Mouse (Mus musculus) forebrain, embryonic 12.5 days (tissue): ENCODE measurements at regions not wholly inside any gene's neighbourhood (a gene's known extent, or its start where the extent isn't known, plus 50 kb on each side); places are given as distances from the start of the nearest gene placed in this dataset.
"Not testable (repeated sequence)": the region's sequence is repeated elsewhere in the genome, so short reads cannot be mapped to it uniquely, and the experiment has no call there.

ENCODE experiments used
- ATAC-seq: fragments of 200-750 bp; cut with Nextera tagmentation; 2 replicates; pipeline ENCODE4 v1.8.0; 2017; ENCODE audit warnings: moderate TSS enrichment; ENCODE audit not compliant: low FRiP score
- H3K27ac ChIP-seq: fragments of 300-500 bp; sonication (generic); 2 replicates; pipeline ENCODE4 v1.5.1; 2016; ENCODE audit warnings: mild to moderate bottlenecking
- H3K27me3 ChIP-seq: fragments of 300-500 bp; sonication (generic); 2 replicates; pipeline ENCODE4 v1.6.1; 2016; ENCODE audit warnings: mild to moderate bottlenecking
- H3K36me3 ChIP-seq: fragments of 300-500 bp; sonication (generic); replicated peaks from 2 replicates; pipeline ENCODE4 v1.6.1; 2016; ENCODE audit warnings: mild to moderate bottlenecking
- H3K4me1 ChIP-seq: fragments of 300-500 bp; sonication (generic); 2 replicates; pipeline ENCODE4 v1.6.1; 2016
- H3K4me2 ChIP-seq: fragments of 300-500 bp; sonication (generic); 2 replicates; pipeline ENCODE4 v1.6.1; 2016; ENCODE audit warnings: mild to moderate bottlenecking, moderate library complexity
- H3K4me3 ChIP-seq: fragments of 300-500 bp; sonication (generic); replicated peaks from 2 replicates; pipeline ENCODE4 v1.5.1; 2016; ENCODE audit warnings: mild to moderate bottlenecking
- H3K9ac ChIP-seq: fragments of 300-500 bp; sonication (generic); 2 replicates; pipeline ENCODE4 v1.6.1; 2016; ENCODE audit warnings: mild to moderate bottlenecking
- H3K9me3 ChIP-seq: fragments of 300-500 bp; sonication (generic); 2 replicates; pipeline ENCODE4 v1.6.1; 2016
- WGBS: fragments of 180-500 bp; shearing (Covaris S2); methylation state at CpG from one replicate; pipeline ENCODE4 v1.1.7; 2016; 5-methylcytosine and 5-hydroxymethylcytosine counted together

DNA sequence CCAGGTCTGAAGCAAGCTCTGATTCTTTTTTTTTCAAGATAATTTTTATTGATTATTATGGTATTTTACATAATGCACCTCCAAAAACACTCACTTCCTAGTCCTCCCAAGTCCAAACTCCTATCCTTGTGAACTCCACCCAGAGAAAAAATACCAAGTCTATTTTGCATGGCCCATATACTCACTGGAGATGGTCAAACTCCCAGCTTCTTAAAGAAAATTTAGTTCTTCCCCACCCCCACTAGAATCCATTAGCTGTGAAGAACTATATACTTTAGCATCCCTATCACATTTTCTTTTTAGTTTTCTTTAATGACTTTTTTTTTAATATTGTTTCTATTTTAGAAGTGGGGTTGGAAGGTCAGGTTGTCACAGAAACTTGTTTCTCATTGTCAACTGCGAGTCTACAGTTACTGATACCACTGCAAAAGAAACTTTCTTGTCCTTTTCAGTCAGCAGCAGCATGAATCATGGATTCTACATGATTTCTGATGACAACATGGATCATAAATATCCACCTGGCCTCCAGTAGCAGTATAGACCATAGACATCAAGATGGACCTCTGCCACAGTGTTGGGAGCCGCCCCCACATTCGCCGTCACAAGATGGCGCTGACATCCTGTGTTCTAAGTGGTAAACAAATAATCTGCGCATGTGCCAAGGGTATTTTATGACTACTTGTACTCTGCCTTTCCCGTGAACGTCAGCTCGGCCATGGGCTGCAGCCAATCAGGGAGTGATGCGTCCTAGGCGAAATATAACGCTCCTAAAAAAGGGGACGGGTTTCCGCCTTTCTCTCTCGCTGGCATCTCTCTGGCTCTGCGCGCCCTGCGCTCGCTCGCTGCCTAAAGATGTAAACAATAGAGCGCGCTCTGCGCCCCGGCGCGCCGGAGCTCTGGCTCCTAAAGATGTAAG lies 69.0 kb downstream of the Pgr15l start:
- 38% methylated on average over 18 of the region's 27 CpGs for WGBS
- peak overlapping the region; percentile 27 for H3K4me3 ChIP-seq
- ATAC-seq = peak; percentile 83

GRCm38 (mm10) chrX:97142237-97142636 lies 69.8 kb downstream of the Pgr15l start:
- no peaks in the 10 kb centered on the region for H3K4me1 ChIP-seq
- no peaks in the 10 kb centered on the region for H3K36me3 ChIP-seq
- H3K27me3 ChIP-seq = no peaks in the 10 kb centered on the region
- H3K9me3 ChIP-seq = no peaks in the 10 kb centered on the region
- no peak overlapping the region for H3K9ac ChIP-seq
- no peak for ATAC-seq
- no peak overlapping the region for H3K27ac ChIP-seq
- peak overlapping the region; percentile 27 for H3K4me3 ChIP-seq
- peak overlapping the region; percentile 36 for H3K4me2 ChIP-seq

More for the DNA sequence above, 69.0 kb downstream of the Pgr15l start:
- H3K27me3 ChIP-seq, H3K27ac ChIP-seq, H3K4me1 ChIP-seq, H3K9ac ChIP-seq, H3K36me3 ChIP-seq, H3K9me3 ChIP-seq: not testable (repeated sequence)
- H3K4me2 ChIP-seq = peak overlapping the region; percentile 36; the same call in 1 of the 2 replicates

GRCm38 (mm10) chrX:97156155-97156554 lies 83.8 kb downstream of the Pgr15l start:
- no peaks in the 10 kb centered on the region for H3K4me1 ChIP-seq
- ATAC-seq = no peak
- 93% methylated on average over 2 of the region's 2 CpGs for WGBS
- no peak overlapping the region for H3K4me2 ChIP-seq
- H3K36me3 ChIP-seq = no peaks in the 10 kb centered on the region
- H3K4me3 ChIP-seq = no peak overlapping the region
- no peaks in the 10 kb centered on the region for H3K27me3 ChIP-seq
- no peak overlapping the region for H3K27ac ChIP-seq
- no peak overlapping the region for H3K9ac ChIP-seq
- H3K9me3 ChIP-seq = no peaks in the 10 kb centered on the region
